Mouse (Mus musculus) naive thymus-derived CD4-positive, alpha-beta T cell, adult 5 months (primary cell): Measurements from ENCODE around the gene Tada1. TPM values are rescaled to one million over a fixed set of nuclear protein-coding genes. Genes with fewer than 3 reads are reported as not detected.

Experiments
- polyA plus RNA-seq: library from polyadenylated mRNA; unstranded; fragments of 100-300 nt; shearing (Covaris generic); gene quantifications from one replicate; pipeline ENCODE4 v1.2.1, GENCODE M21; 2017

The Tada1 gene
- polyA plus RNA-seq: 43.3 TPM

DNA sequence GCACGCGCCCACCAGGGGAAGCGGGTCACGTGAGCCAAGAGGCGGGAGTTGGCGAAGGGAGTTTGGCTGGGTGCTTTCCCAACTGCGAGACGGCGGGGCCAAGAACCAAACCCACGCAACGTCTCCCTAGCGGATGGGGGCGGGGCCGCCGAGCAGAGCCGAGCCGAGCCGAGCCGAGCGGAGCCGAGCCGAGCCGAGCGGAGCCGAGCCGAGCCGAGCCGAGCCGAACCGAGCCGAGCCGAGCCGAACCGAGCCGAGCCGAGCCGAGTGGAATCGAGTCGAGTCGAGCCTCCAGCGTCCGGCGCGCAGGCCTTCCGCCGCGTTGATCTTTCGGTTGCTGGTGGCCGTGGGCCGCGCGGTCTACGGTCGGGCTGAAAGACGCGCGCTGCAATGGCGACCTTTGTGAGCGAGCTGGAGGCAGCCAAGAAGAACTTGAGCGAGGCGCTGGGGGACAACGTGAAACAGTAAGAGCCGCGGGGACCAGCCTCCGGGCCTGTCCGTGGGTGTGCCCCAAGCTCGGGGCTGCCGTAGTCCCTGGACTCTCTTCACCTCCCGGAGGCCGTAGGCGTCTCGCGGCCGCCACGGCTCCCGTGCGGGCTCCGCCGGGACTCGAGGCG, at the start of gene Tada1:
Tada1 (plus strand) TSS at position 85 of the 617 bp plus-strand sequence.

DNA sequence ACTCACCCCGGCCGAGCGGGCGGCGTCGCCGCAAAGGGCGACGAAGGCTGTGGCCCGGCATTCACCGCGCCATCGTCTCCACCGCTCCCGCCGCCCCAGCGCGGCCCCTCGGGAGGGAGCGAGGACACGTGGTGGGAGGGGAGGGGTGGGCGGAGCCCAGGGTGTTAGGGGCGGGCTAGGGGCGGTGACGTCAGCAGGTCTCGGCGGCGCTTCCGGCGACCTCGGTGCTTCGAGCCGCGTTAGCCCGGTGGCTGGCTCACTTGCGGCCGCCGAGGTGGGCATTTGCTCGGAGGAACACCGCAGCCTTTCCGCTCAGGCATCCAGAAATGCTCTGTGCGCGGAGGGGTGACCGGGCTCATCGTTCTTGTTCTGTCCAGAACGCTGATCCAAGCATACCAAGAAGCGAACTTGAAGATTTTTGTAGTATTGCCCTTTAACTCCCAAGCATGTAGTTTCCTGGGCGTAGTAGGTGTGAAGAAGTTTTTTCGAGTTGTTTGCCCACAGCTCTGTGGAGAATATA, 30.9 kb downstream of the Tada1 start, which contains the start of gene Pogk:
Pogk (minus strand) TSS at position 163 of the 520 bp plus-strand sequence.

Other genes starting within 250 kb of the Tada1 start
- gene Gpa33, start 248.9 kb upstream of the Tada1 start, polyA plus RNA-seq: not detected
- not detected for gene Mael, start 140.3 kb upstream of the Tada1 start, polyA plus RNA-seq
- not detected for gene Ildr2, start 125.0 kb upstream of the Tada1 start, polyA plus RNA-seq
- 7.5 TPM for gene Pogk, start 30.8 kb downstream of the Tada1 start, polyA plus RNA-seq
- gene Gm4846, start 118.5 kb downstream of the Tada1 start, polyA plus RNA-seq: not detected